Mouse (Mus musculus) midbrain, embryonic 11.5 days (tissue): ENCODE measurements around the gene Ldlrad3. TPM values are rescaled to one million over a fixed set of nuclear protein-coding genes. Genes with fewer than 3 reads are reported as not detected.

Experiments
- ATAC-seq: fragments of 200-750 bp; cut with Nextera tagmentation; 2 replicates; pipeline ENCODE4 v1.8.0; 2017; ENCODE audit warnings: moderate TSS enrichment, moderate library complexity; ENCODE audit not compliant: low FRiP score
- DNase-seq: peaks from one replicate; pipeline ENCODE4 v3.0.0; 2015; ENCODE audit warnings: low spot score; ENCODE audit errors: missing footprints
- H3K27ac ChIP-seq: fragments of 300-500 bp; sonication (generic); 2 replicates; pipeline ENCODE4 v1.5.1; 2014; ENCODE audit warnings: low read depth, low read length
- H3K27me3 ChIP-seq: fragments of 300-500 bp; sonication (generic); 2 replicates; pipeline ENCODE4 v1.6.1; 2014; ENCODE audit warnings: mild to moderate bottlenecking, low read length, moderate library complexity, mixed read lengths; ENCODE audit not compliant: control insufficient read depth, insufficient read depth
- H3K36me3 ChIP-seq: fragments of 300-500 bp; sonication (generic); 2 replicates; pipeline ENCODE4 v1.6.1; 2014; ENCODE audit warnings: mild to moderate bottlenecking, low read length, moderate library complexity, mixed read lengths; ENCODE audit not compliant: control insufficient read depth, insufficient read depth
- H3K4me1 ChIP-seq: fragments of 300-500 bp; sonication (generic); 2 replicates; pipeline ENCODE4 v1.6.1; 2014; ENCODE audit warnings: low read length; ENCODE audit not compliant: control insufficient read depth, insufficient read depth
- H3K4me2 ChIP-seq: fragments of 300-500 bp; sonication (generic); 2 replicates; pipeline ENCODE4 v1.6.1; 2014; ENCODE audit warnings: mild to moderate bottlenecking, moderate library complexity
- H3K4me3 ChIP-seq: fragments of 300-500 bp; sonication (generic); 2 replicates; pipeline ENCODE4 v1.5.1; 2014; ENCODE audit warnings: low read depth, low read length
- H3K9ac ChIP-seq: fragments of 300-500 bp; sonication (generic); 2 replicates; pipeline ENCODE4 v1.6.1; 2014; ENCODE audit warnings: low read length
- H3K9me3 ChIP-seq: fragments of 300-500 bp; sonication (generic); 2 replicates; pipeline ENCODE4 v1.6.1; 2016; ENCODE audit warnings: low read length; ENCODE audit not compliant: control insufficient read depth
- WGBS: fragments of 180-500 bp; shearing (Covaris S2); extraction: QIAGEN DNeasy Blood & Tissue Kit; methylation state at CpG from one replicate; pipeline ENCODE4 v1.1.7; 2014; 5-methylcytosine and 5-hydroxymethylcytosine counted together
- polyA plus RNA-seq: library from polyadenylated mRNA; unstranded; fragments of >200 nt; fragmentation: Nextera tagmentation; extraction: Ambion mirVana; gene quantifications from 2 replicates; pipeline ENCODE4 v1.2.1, GENCODE M21; 2014

The Ldlrad3 gene
- polyA plus RNA-seq, 1 experiment from 2014 or later, result 53.1 TPM

GRCm38 (mm10) chr2:101983082-101983852 is 202.9 kb downstream of the Ldlrad3 start:
- Histone ChIP-seq H3K36me3 (no peaks in the 10 kb centered on the region), H3K4me1 (peaks cover 60% of the 10 kb centered on the region), H3K4me2 (no peak overlapping the region), H3K27me3 (no peaks in the 10 kb centered on the region), H3K9me3 (no peaks in the 10 kb centered on the region), H3K4me3 (no peak overlapping the region), H3K27ac (peak overlapping the region; percentile 30; the same call in 1 of the 2 replicates), H3K9ac (peak overlapping the region; percentile 41; the same call in 1 of the 2 replicates)
- WGBS, result 21% methylated on average over 15 of the region's 15 CpGs
- 0 out of 2 replicates have a peak, but pooled peaks have one; percentile 28 for ATAC-seq
- no peak for DNase-seq

- H3K27me3 ChIP-seq, result no peaks in the 10 kb centered on the region
- peaks cover 70% of the 10 kb centered on the region for H3K4me1 ChIP-seq
- no peak overlapping the region for H3K4me3 ChIP-seq
- ATAC-seq (no peak), DNase-seq (no peak)
- no peak overlapping the region for H3K27ac ChIP-seq
- no peaks in the 10 kb centered on the region for H3K36me3 ChIP-seq
- WGBS, result 88% methylated on average over 6 of the region's 6 CpGs
- peak overlapping the region; percentile 41; the same call in 1 of the 2 replicates for H3K9ac ChIP-seq
- no peaks in the 10 kb centered on the region for H3K9me3 ChIP-seq
- H3K4me2 ChIP-seq, result no peak overlapping the region
These were observed 204.2 kb downstream of the Ldlrad3 start for GRCm38 (mm10) chr2:101981964-101982498.

- Histone ChIP-seq H3K9me3 (no peaks in the 10 kb centered on the region), H3K27me3 (no peaks in the 10 kb centered on the region), H3K4me2 (no peak overlapping the region), H3K27ac (peak overlapping the region; percentile 67; the same call in 1 of the 2 replicates), H3K4me3 (no peak overlapping the region), H3K4me1 (peaks cover 76% of the 10 kb centered on the region), H3K9ac (no peak overlapping the region), H3K36me3 (no peaks in the 10 kb centered on the region)
- no peak for DNase-seq
- WGBS, result 34% methylated on average over 2 of the region's 2 CpGs
- no peak for ATAC-seq
These were observed 205.0 kb downstream of the Ldlrad3 start for GRCm38 (mm10) chr2:101981211-101981610.

- peak overlapping the region; percentile 67 for H3K27ac ChIP-seq
- no peaks in the 10 kb centered on the region for H3K27me3 ChIP-seq
- 15% methylated on average over 8 of the region's 8 CpGs for WGBS
- no peaks in the 10 kb centered on the region for H3K9me3 ChIP-seq
- ATAC-seq (peak; percentile 17; the same call in 1 of the 2 replicates), DNase-seq (peak; percentile 91)
- H3K4me2 ChIP-seq, result no peak overlapping the region
- 0 out of 2 replicates have a peak overlapping the region, but pooled peaks have one; percentile 28 for H3K9ac ChIP-seq
- H3K4me1 ChIP-seq, result peaks cover 80% of the 10 kb centered on the region
- no peak overlapping the region for H3K4me3 ChIP-seq
- no peaks in the 10 kb centered on the region for H3K36me3 ChIP-seq
These were observed 205.7 kb downstream of the Ldlrad3 start for GRCm38 (mm10) chr2:101980456-101980947.

GRCm38 (mm10) chr2:101978534-101979525 is 207.4 kb downstream of the Ldlrad3 start:
- Histone ChIP-seq H3K27me3 (no peaks in the 10 kb centered on the region), H3K27ac (peak overlapping the region; percentile 93), H3K4me3 (no peak overlapping the region), H3K4me2 (peak overlapping the region; percentile 8; the same call in 1 of the 2 replicates), H3K9ac (peak overlapping the region; percentile 26; the same call in 1 of the 2 replicates), H3K36me3 (no peaks in the 10 kb centered on the region), H3K4me1 (peaks cover 76% of the 10 kb centered on the region), H3K9me3 (no peaks in the 10 kb centered on the region)
- ATAC-seq, result peak; percentile 87
- peak; percentile 97 for DNase-seq
- WGBS, result 7% methylated on average over 21 of the region's 21 CpGs

GRCm38 (mm10) chr2:101976399-101977064 is 209.7 kb downstream of the Ldlrad3 start:
- Histone ChIP-seq H3K4me2 (no peak overlapping the region), H3K4me1 (peaks cover 57% of the 10 kb centered on the region), H3K27ac (peak overlapping the region; percentile 8; the same call in 1 of the 2 replicates), H3K36me3 (no peaks in the 10 kb centered on the region), H3K4me3 (no peak overlapping the region), H3K27me3 (no peaks in the 10 kb centered on the region), H3K9me3 (no peaks in the 10 kb centered on the region), H3K9ac (no peak overlapping the region)
- DNase-seq, result no peak
- ATAC-seq, result no peak
- WGBS, result 61% methylated on average over 7 of the region's 7 CpGs

- Histone ChIP-seq H3K4me1 (peaks cover 39% of the 10 kb centered on the region), H3K4me3 (no peak overlapping the region), H3K36me3 (no peaks in the 10 kb centered on the region), H3K9me3 (no peaks in the 10 kb centered on the region), H3K27me3 (no peaks in the 10 kb centered on the region), H3K4me2 (no peak overlapping the region), H3K27ac (no peak overlapping the region), H3K9ac (no peak overlapping the region)
- no peak for DNase-seq
- ATAC-seq, result no peak
- WGBS, result 91% methylated on average over 3 of the region's 3 CpGs
These were observed 212.4 kb downstream of the Ldlrad3 start for GRCm38 (mm10) chr2:101973810-101974209.

- H3K9ac ChIP-seq, result no peak overlapping the region
- H3K4me1 ChIP-seq, result peaks cover 32% of the 10 kb centered on the region
- ATAC-seq (no peak), DNase-seq (no peak)
- H3K27ac ChIP-seq, result no peak overlapping the region; the same call in 1 of the 2 replicates
- H3K9me3 ChIP-seq, result no peaks in the 10 kb centered on the region
- no peak overlapping the region for H3K4me3 ChIP-seq
- no peaks in the 10 kb centered on the region for H3K27me3 ChIP-seq
- no peaks in the 10 kb centered on the region for H3K36me3 ChIP-seq
- H3K4me2 ChIP-seq, result no peak overlapping the region
- 27% methylated on average over 4 of the region's 4 CpGs for WGBS
These were observed 218.6 kb downstream of the Ldlrad3 start for GRCm38 (mm10) chr2:101967601-101968000.
